Mouse (Mus musculus) heart, embryonic 14.5 days (tissue): ENCODE data around the gene Camk2d. TPM values are rescaled to one million over a fixed set of nuclear protein-coding genes. Genes with fewer than 3 reads are reported as not detected.

ENCODE experiments used
- ATAC-seq: fragments of 200-750 bp; cut with Nextera tagmentation; 2 replicates; pipeline ENCODE4 v1.8.0; 2017; ENCODE audit warnings: low read depth, moderate TSS enrichment; ENCODE audit not compliant: insufficient number of reproducible peaks, insufficient read depth, low FRiP score
- H3K27ac ChIP-seq, 2 experiments: fragments of 200-500 bp in 1 of 2; fragments of 300-500 bp in 1 of 2; sonication (generic) in 1 of 2; replicated peaks in 1 of 2; 2 replicates each; pipeline ENCODE4 v1.5.1; 2012 to 2014; ENCODE audit warnings: low read depth in 2 of 2, low read length in 2 of 2, control low read depth in 1 of 2, mild to moderate bottlenecking in 1 of 2, mixed read lengths in 1 of 2; ENCODE audit not compliant: control insufficient read depth in 1 of 2, insufficient read depth in 1 of 2
- H3K27me3 ChIP-seq: fragments of 300-500 bp; sonication (generic); 2 replicates; pipeline ENCODE4 v1.6.1; 2014; ENCODE audit warnings: mild to moderate bottlenecking, low read length, control low read depth; ENCODE audit not compliant: control insufficient read depth, insufficient read depth
- H3K36me3 ChIP-seq: fragments of 300-500 bp; sonication (generic); 2 replicates; pipeline ENCODE4 v1.6.1; 2014; ENCODE audit warnings: mild to moderate bottlenecking, control low read depth, low read length, mixed read lengths; ENCODE audit not compliant: control insufficient read depth, insufficient read depth
- H3K4me1 ChIP-seq, 2 experiments: fragments of 200-500 bp in 1 of 2; fragments of 300-500 bp in 1 of 2; sonication (generic) in 1 of 2; 2 replicates each; pipeline ENCODE4 v1.6.1; 2012 to 2014; ENCODE audit warnings: low read length in 2 of 2, control low read depth in 1 of 2, mixed read lengths in 1 of 2; ENCODE audit not compliant: control insufficient read depth in 2 of 2, insufficient read depth in 2 of 2
- H3K4me2 ChIP-seq: fragments of 300-500 bp; sonication (generic); 2 replicates; pipeline ENCODE4 v1.6.1; 2014; ENCODE audit warnings: mild to moderate bottlenecking, low read length
- H3K4me3 ChIP-seq, 2 experiments: fragments of 200-500 bp in 1 of 2; fragments of 300-500 bp in 1 of 2; sonication (generic) in 1 of 2; 2 replicates each; pipeline ENCODE4 v1.5.1; 2012 to 2014; ENCODE audit warnings: low read length in 2 of 2, mild to moderate bottlenecking in 2 of 2, control low read depth in 1 of 2, low read depth in 1 of 2, moderate library complexity in 1 of 2; ENCODE audit not compliant: control insufficient read depth in 1 of 2, insufficient read depth in 1 of 2
- H3K9ac ChIP-seq: fragments of 300-500 bp; sonication (generic); 2 replicates; pipeline ENCODE4 v1.6.1; 2014; ENCODE audit warnings: mild to moderate bottlenecking, low read length
- H3K9me3 ChIP-seq: fragments of 300-500 bp; sonication (generic); 2 replicates; pipeline ENCODE4 v1.6.1; 2016; ENCODE audit warnings: low read length, control low read depth; ENCODE audit not compliant: control insufficient read depth
- WGBS: fragments of 180-500 bp; shearing (Covaris S2); extraction: QIAGEN DNeasy Blood & Tissue Kit; methylation state at CpG from one replicate; pipeline ENCODE4 v1.1.7; 2014; 5-methylcytosine and 5-hydroxymethylcytosine counted together
- polyA plus RNA-seq: library from polyadenylated mRNA; unstranded; fragments of >200 nt; fragmentation: Nextera tagmentation; extraction: Ambion mirVana; gene quantifications from 2 replicates; pipeline ENCODE4 v1.2.1, GENCODE M21; 2014

The Camk2d gene
- polyA plus RNA-seq, 1 experiment from 2014 or later: 149 TPM

GRCm38 (mm10) chr3:126668692-126669091, 72.6 kb downstream of the Camk2d start:
- ATAC-seq: no peak
- no peaks in the 10 kb centered on the region for H3K9me3 ChIP-seq
- H3K27ac ChIP-seq: peak overlapping the region; percentile 0 to 49; a peak in 1 of 4 replicates
- H3K36me3 ChIP-seq: no peaks in the 10 kb centered on the region
- peaks cover 26 to 60% of the 10 kb centered on the region in 2 experiments for H3K4me1 ChIP-seq
- H3K4me3 ChIP-seq: no peak overlapping the region
- peak overlapping the region; percentile 10; the same call in 1 of the 2 replicates for H3K9ac ChIP-seq
- H3K27me3 ChIP-seq: no peaks in the 10 kb centered on the region
- 33% methylated on average over 10 of the region's 10 CpGs for WGBS
- H3K4me2 ChIP-seq: no peak overlapping the region

GRCm38 (mm10) chr3:126670413-126670812, 74.3 kb downstream of the Camk2d start:
- Histone ChIP-seq H3K27me3 (no peaks in the 10 kb centered on the region), H3K27ac (no peak overlapping the region), H3K4me2 (no peak overlapping the region), H3K36me3 (no peaks in the 10 kb centered on the region), H3K9ac (no peak overlapping the region), H3K4me3 (no peak overlapping the region), H3K9me3 (no peaks in the 10 kb centered on the region), H3K4me1 (peaks cover 24 to 53% of the 10 kb centered on the region in 2 experiments)
- WGBS: 84% methylated on average over 3 of the region's 3 CpGs
- no peak for ATAC-seq

GRCm38 (mm10) chr3:126671292-126671691, 75.2 kb downstream of the Camk2d start:
- no peaks in the 10 kb centered on the region for H3K27me3 ChIP-seq
- H3K9me3 ChIP-seq: no peaks in the 10 kb centered on the region
- no peak for ATAC-seq
- peaks cover 24 to 47% of the 10 kb centered on the region in 2 experiments for H3K4me1 ChIP-seq
- H3K4me2 ChIP-seq: no peak overlapping the region
- no peaks in the 10 kb centered on the region for H3K36me3 ChIP-seq
- H3K27ac ChIP-seq: peak overlapping the region in 1 of 2 experiments; percentile 29; a peak in 1 of 4 replicates
- H3K9ac ChIP-seq: peak overlapping the region; percentile 28; the same call in 1 of the 2 replicates
- 52% methylated on average over 6 of the region's 6 CpGs for WGBS
- H3K4me3 ChIP-seq: no peak overlapping the region

GRCm38 (mm10) chr3:126681051-126681450, 84.9 kb downstream of the Camk2d start:
- 70% methylated on average over 5 of the region's 5 CpGs for WGBS

GRCm38 (mm10) chr3:126681996-126682395, 85.9 kb downstream of the Camk2d start:
- H3K27ac ChIP-seq: no peak overlapping the region; a peak in 1 of 4 replicates
- no peaks in the 10 kb centered on the region for H3K36me3 ChIP-seq
- H3K4me1 ChIP-seq: peaks cover 9 to 17% of the 10 kb centered on the region in 2 experiments
- ATAC-seq: no peak
- H3K27me3 ChIP-seq: no peaks in the 10 kb centered on the region
- WGBS: 30% methylated on average over 4 of the region's 4 CpGs
- no peaks in the 10 kb centered on the region for H3K9me3 ChIP-seq
- H3K9ac ChIP-seq: 0 out of 2 replicates have a peak overlapping the region, but pooled peaks have one; percentile 17
- H3K4me3 ChIP-seq: no peak overlapping the region
- no peak overlapping the region for H3K4me2 ChIP-seq

More at GRCm38 (mm10) chr3:126681051-126681450, 84.9 kb downstream of the Camk2d start:
- no peaks in the 10 kb centered on the region for H3K27me3 ChIP-seq
- H3K4me3 ChIP-seq: no peak overlapping the region
- H3K4me1 ChIP-seq: peaks cover 9 to 17% of the 10 kb centered on the region in 2 experiments
- no peak overlapping the region for H3K9ac ChIP-seq
- H3K36me3 ChIP-seq: no peaks in the 10 kb centered on the region
- peak overlapping the region in 1 of 2 experiments; percentile 9; a peak in 1 of 4 replicates for H3K27ac ChIP-seq
- no peak for ATAC-seq
- H3K9me3 ChIP-seq: no peaks in the 10 kb centered on the region
- no peak overlapping the region for H3K4me2 ChIP-seq

- ATAC-seq: no peak
- 60% methylated on average over 6 of the region's 6 CpGs for WGBS
Observed at GRCm38 (mm10) chr3:126685363-126685762, 89.3 kb downstream of the Camk2d start.

GRCm38 (mm10) chr3:126687150-126687549, 91.0 kb downstream of the Camk2d start:
- Histone ChIP-seq H3K9me3 (no peaks in the 10 kb centered on the region), H3K27ac (no peak overlapping the region), H3K4me1 (peaks cover 4 to 8% of the 10 kb centered on the region in 2 experiments), H3K36me3 (no peaks in the 10 kb centered on the region), H3K4me2 (no peak overlapping the region), H3K4me3 (no peak overlapping the region), H3K9ac (no peak overlapping the region), H3K27me3 (no peaks in the 10 kb centered on the region)
- ATAC-seq: no peak
- WGBS: 65% methylated on average over 4 of the region's 4 CpGs

More at GRCm38 (mm10) chr3:126685363-126685762, 89.3 kb downstream of the Camk2d start:
- Histone ChIP-seq H3K9me3 (no peaks in the 10 kb centered on the region), H3K27ac (no peak overlapping the region), H3K27me3 (no peaks in the 10 kb centered on the region), H3K4me2 (no peak overlapping the region), H3K4me1 (peaks cover 9 to 17% of the 10 kb centered on the region in 2 experiments), H3K36me3 (no peaks in the 10 kb centered on the region), H3K9ac (no peak overlapping the region), H3K4me3 (no peak overlapping the region)

GRCm38 (mm10) chr3:126688516-126688915, 92.4 kb downstream of the Camk2d start:
- peaks cover 10 to 15% of the 10 kb centered on the region in 2 experiments for H3K4me1 ChIP-seq
- no peak overlapping the region for H3K27ac ChIP-seq
- H3K4me2 ChIP-seq: no peak overlapping the region
- ATAC-seq: no peak
- H3K9ac ChIP-seq: no peak overlapping the region
- H3K9me3 ChIP-seq: no peaks in the 10 kb centered on the region
- no peaks in the 10 kb centered on the region for H3K36me3 ChIP-seq
- 91% methylated on average over 2 of the region's 2 CpGs for WGBS
- H3K27me3 ChIP-seq: no peaks in the 10 kb centered on the region
- H3K4me3 ChIP-seq: no peak overlapping the region
